Mouse (Mus musculus) lung, embryonic 16.5 days (tissue): ENCODE results near the gene Mef2a. TPM values are rescaled to one million over a fixed set of nuclear protein-coding genes. Genes with fewer than 3 reads are reported as not detected.

Experiments used
- polyA plus RNA-seq: library from polyadenylated mRNA; unstranded; fragments of >200 nt; fragmentation: Nextera tagmentation; extraction: Ambion mirVana; gene quantifications from 2 replicates; pipeline ENCODE4 v1.2.1, GENCODE M21; 2015

Mef2a gene
- polyA plus RNA-seq, 1 experiment from 2014 or later = 65.2 TPM

Other genes with a start within 250 kb of the Mef2a start
- gene Lysmd4, start 150.3 kb downstream of the Mef2a start, polyA plus RNA-seq = 14.9 and 15.7 TPM in 2 replicates